Mouse (Mus musculus) activated CD4-positive, CD25-positive, alpha-beta regulatory T cell, adult 4 months (primary cell): ENCODE measurements around the gene Ptbp1. TPM values are rescaled to one million over a fixed set of nuclear protein-coding genes. Genes with fewer than 3 reads are reported as not detected.

Experiments
- polyA plus RNA-seq, 2 experiments: library from polyadenylated mRNA; unstranded; fragments of 100-300 nt; shearing (Covaris generic); gene quantifications; one replicate each; pipeline ENCODE4 v1.2.1; 2017

Gene Ptbp1
- polyA plus RNA-seq, 2 experiments from 2014 or later = 94.0 to 159 TPM

Other genes with a start within 250 kb of the Ptbp1 start
- not detected for gene C2cd4c, start 240.4 kb upstream of the Ptbp1 start, polyA plus RNA-seq
- gene Shc2, start 216.5 kb upstream of the Ptbp1 start, polyA plus RNA-seq = not detected
- gene Odf3l2, start 208.7 kb upstream of the Ptbp1 start, polyA plus RNA-seq = not detected
- under 1 TPM in 1 of 2 experiments, not detected in 1; 0.60 TPM for gene Madcam1, start 189.9 kb upstream of the Ptbp1 start, polyA plus RNA-seq
- gene Tpgs1, start 185.1 kb upstream of the Ptbp1 start, polyA plus RNA-seq = 10 to 100 TPM; 22.5 to 32.9 TPM
- 10 to 100 TPM; 17.4 to 27.5 TPM for gene Cdc34, start 172.2 kb upstream of the Ptbp1 start, polyA plus RNA-seq
- under 1 TPM; 0.52 to 0.62 TPM for gene Gzmm, start 165.4 kb upstream of the Ptbp1 start, polyA plus RNA-seq
- 100 to 1,000 TPM; 135 to 157 TPM for gene Bsg, start 149.9 kb upstream of the Ptbp1 start, polyA plus RNA-seq
- not detected for gene Hcn2, start 137.8 kb upstream of the Ptbp1 start, polyA plus RNA-seq
- 10 to 100 TPM; 13.6 to 21.4 TPM for gene Polrmt, start 107.8 kb upstream of the Ptbp1 start, polyA plus RNA-seq
- gene Fgf22, start 99.4 kb upstream of the Ptbp1 start, polyA plus RNA-seq = not detected
- gene Rnf126, start 87.5 kb upstream of the Ptbp1 start, polyA plus RNA-seq = 1 to 10 TPM; 3.9 to 4.4 TPM
- gene Fstl3, start 77.2 kb upstream of the Ptbp1 start, polyA plus RNA-seq = under 1 TPM in 1 of 2 experiments, not detected in 1; 0.86 TPM
- 1 to 10 TPM in 1 of 2 experiments, under 1 TPM in 1; 0.76 to 1.1 TPM for gene Prss57, start 63.5 kb upstream of the Ptbp1 start, polyA plus RNA-seq
- under 1 TPM; 0.55 to 0.95 TPM for gene Palm, start 60.9 kb upstream of the Ptbp1 start, polyA plus RNA-seq
- not detected for gene Misp, start 33.4 kb upstream of the Ptbp1 start, polyA plus RNA-seq
- gene Prtn3, start 20.0 kb downstream of the Ptbp1 start, polyA plus RNA-seq = not detected
- 1 to 10 TPM; 1.6 to 2.1 TPM for gene Plppr3, start 20.2 kb downstream of the Ptbp1 start, polyA plus RNA-seq
- gene Elane, start 31.8 kb downstream of the Ptbp1 start, polyA plus RNA-seq = not detected
- not detected for gene Cfd, start 36.4 kb downstream of the Ptbp1 start, polyA plus RNA-seq
- 10 to 100 TPM in 1 of 2 experiments, 1 to 10 TPM in 1; 6.7 to 10.5 TPM for gene Med16, start 54.5 kb downstream of the Ptbp1 start, polyA plus RNA-seq
- not detected for gene Gm26602, start 56.4 kb downstream of the Ptbp1 start, polyA plus RNA-seq
- under 1 TPM in 1 of 2 experiments, not detected in 1; 0.22 TPM for gene Kiss1r, start 62.5 kb downstream of the Ptbp1 start, polyA plus RNA-seq
- gene R3hdm4, start 66.8 kb downstream of the Ptbp1 start, polyA plus RNA-seq = 100 to 1,000 TPM in 1 of 2 experiments, 10 to 100 TPM in 1; 92.3 to 122 TPM
- 1 to 10 TPM; 2.1 to 2.5 TPM for gene Arid3a, start 72.6 kb downstream of the Ptbp1 start, polyA plus RNA-seq
- 10 to 100 TPM; 63.9 to 70.0 TPM for gene Wdr18, start 105.7 kb downstream of the Ptbp1 start, polyA plus RNA-seq
- not detected for gene Grin3b, start 116.3 kb downstream of the Ptbp1 start, polyA plus RNA-seq
- 1 to 10 TPM; 1.9 to 3.8 TPM for gene Tmem259, start 129.9 kb downstream of the Ptbp1 start, polyA plus RNA-seq
- 100 to 1,000 TPM; 828 to 877 TPM for gene Cnn2, start 134.2 kb downstream of the Ptbp1 start, polyA plus RNA-seq
- gene Abca7, start 142.1 kb downstream of the Ptbp1 start, polyA plus RNA-seq = 10 to 100 TPM; 13.2 to 17.0 TPM
- gene Arhgap45, start 162.2 kb downstream of the Ptbp1 start, polyA plus RNA-seq = 100 to 1,000 TPM; 196 to 326 TPM
- gene Polr2e, start 185.4 kb downstream of the Ptbp1 start, polyA plus RNA-seq = 100 to 1,000 TPM; 174 to 175 TPM
- 100 to 1,000 TPM; 346 to 370 TPM for gene Gpx4, start 192.7 kb downstream of the Ptbp1 start, polyA plus RNA-seq